Mouse (Mus musculus): ENCODE measurements around the gene Serpinf2.
A peak's percentile ranks its signal among the peaks of the same experiment; 100 is the strongest.

The Serpinf2 gene

DNA sequence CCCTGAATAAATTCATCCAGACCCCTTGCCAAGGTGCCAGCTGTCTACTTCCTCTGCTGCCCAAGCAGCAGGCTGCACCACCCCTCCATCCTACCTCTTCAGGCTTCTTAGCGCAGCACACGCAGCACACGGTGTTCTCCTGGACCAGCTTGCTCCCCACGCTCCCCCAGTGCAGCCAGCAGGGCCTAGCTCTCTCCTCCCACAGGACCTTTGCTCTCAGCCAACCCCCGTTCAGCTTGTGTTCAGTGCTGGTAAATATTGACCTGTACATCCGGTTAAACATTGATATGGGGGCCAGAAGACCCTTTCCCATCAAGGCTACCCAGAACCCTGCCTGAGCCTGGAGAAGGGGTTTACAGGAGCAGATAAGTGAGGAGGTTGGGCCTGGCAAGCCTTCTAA, at the start of gene Serpinf2:
Serpinf2 (minus strand) TSS at position 229 of the 400 bp plus-strand sequence.
- ATAC-seq (ENCODE audit: insufficient number of reproducible peaks, low FRiP score, low TSS enrichment): no peak

DNA sequence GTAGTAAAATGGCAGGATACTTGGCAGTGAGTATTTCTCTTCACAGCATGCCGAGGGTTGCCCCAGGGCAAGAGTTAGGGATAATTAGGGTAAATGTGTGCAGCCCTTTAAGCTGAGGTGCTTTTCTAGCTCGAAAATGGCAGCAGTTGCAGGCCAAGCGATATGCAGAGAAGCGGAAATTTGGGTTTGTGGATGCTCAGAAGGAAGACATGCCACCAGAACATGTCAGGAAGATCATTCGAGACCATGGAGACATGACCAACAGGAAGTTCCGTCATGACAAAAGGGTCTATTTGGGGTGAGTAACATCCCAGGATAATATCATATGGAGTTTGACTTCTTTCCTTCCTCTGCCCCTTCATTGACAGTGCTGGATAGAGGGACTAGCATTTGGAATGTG, 48.1 kb upstream of the Serpinf2 start:
- no peak for ATAC-seq (ENCODE audit: insufficient number of reproducible peaks, low FRiP score, low TSS enrichment)

DNA sequence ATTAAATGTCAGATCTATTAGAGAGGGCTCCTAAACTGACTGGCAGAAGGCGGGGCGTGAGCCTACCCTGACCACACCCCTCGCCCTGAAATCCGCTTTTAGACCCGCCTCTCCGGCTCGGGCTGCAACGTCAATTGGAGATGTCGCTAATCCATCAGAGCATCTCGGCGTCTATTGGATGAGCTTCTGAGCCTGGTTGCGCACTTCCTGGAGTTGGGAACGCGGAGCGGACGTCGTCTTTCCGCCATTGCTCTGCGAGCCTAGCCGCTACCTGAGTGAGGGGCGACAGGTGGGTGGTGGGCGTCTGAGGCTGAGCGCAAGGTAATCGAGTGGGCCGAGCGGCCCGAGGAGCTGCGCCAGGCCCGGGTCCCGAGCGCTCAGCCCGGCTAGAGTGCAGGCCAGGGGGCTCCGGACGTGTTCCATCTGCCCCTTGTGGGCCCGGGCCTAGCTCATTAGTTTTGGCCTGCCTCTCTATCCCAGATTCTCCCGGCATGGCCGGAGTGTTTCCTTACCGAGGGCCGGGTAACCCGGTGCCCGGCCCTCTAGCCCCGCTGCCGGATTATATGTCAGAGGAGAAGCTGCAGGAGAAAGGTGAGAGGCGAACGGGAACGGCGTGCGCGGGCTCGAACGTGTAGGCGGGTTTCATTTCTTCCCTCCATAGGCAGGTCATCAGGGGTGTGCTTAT, 47.4 kb upstream of the Serpinf2 start, which contains the start of gene Prpf8:
Prpf8 (plus strand) TSS at position 216 of the 685 bp plus-strand sequence.
- ATAC-seq (ENCODE audit: insufficient number of reproducible peaks, low FRiP score, low TSS enrichment): peak; percentile 100

DNA sequence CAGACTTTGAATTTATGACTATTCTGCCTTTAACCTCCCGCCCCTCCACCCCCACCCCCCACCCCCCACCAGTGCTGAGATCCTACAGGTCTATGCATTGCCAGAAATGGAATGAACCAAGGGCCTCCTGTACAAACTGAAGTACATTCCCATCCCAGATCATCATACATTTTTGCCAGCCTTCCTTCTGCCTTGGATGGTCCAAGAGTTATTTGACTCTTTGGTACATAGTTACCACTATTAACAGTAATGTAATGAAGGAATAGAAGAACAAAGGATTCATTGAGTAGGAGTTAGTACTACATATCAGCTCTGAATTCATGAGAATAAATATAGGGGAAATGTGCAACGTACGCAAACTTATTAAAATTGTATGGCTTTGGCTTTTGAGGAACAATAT, 46.8 kb upstream of the Serpinf2 start:
- ATAC-seq (ENCODE audit: insufficient number of reproducible peaks, low FRiP score, low TSS enrichment): no peak; the same call in 1 of the 2 replicates

DNA sequence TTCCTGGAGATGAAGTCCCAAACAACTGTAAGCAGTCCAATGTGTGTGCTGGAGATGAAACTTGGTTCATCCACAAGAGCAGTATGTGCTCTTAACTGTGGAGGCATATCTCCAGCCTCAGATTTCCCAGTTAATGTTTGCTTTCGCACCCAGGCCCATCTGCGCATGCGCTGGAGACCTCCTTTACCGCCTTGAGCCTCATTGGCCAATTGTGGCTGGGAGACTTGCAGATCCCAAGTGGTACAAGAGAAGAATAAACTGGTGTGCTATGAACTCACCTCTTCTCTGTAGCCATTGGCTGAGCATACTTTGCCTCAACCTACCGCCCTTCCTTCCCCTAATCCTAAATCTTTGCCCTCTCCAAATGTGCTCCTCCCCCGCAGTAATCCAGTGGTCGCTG, 34.0 kb upstream of the Serpinf2 start:
- ATAC-seq (ENCODE audit: insufficient number of reproducible peaks, low FRiP score, low TSS enrichment): no peak

DNA sequence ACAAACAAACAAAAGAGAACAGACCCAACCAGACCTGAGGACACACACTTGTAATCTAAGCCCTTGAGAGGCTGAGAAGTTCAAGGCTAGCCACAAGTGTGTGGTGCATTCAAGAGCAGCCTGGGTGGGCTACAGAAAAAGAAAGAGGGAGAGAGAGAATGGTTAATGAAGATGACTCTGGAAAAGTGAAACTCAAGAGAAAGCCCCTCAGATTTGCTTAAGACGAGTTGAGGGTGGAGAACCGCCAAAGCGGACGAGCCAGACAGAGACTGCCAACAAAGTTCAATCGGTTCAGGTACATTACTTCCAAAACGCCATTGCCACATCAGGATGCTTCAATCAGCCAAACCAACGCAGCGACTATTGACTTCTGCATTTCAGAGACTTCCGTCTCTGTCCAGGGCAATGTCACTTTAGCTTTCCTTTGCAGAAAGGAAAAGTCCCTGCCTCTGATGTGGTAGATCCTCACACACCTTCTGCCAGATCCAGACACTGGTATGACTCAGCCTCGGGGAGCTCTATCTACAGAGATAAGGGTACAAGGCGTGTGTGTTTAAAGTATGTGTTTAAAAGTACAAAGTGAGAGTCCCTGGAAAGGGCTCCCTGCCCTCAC, 33.2 kb upstream of the Serpinf2 start:
- no peak for ATAC-seq (ENCODE audit: insufficient number of reproducible peaks, low FRiP score, low TSS enrichment)

DNA sequence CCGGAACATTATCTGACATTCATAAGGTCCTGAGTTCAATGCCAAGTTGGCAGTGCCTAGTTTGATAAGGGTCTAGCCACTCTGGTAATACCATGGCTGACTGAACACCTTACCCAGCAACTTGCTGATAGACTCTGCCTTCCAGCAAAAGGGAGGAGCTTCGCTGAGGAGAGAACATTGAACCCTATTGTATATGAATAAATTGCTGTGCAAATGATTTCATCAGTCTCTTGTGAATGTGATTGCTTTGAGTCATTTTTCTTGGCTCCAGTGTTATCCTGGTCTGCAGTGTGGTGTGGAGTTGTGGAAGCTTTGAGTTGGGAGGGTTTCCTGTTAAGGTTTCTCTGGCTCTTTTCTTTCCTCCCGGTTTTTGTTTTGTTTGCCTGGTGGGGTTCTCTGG, 31.3 kb upstream of the Serpinf2 start:
- ATAC-seq (ENCODE audit: insufficient number of reproducible peaks, low FRiP score, low TSS enrichment): no peak

DNA sequence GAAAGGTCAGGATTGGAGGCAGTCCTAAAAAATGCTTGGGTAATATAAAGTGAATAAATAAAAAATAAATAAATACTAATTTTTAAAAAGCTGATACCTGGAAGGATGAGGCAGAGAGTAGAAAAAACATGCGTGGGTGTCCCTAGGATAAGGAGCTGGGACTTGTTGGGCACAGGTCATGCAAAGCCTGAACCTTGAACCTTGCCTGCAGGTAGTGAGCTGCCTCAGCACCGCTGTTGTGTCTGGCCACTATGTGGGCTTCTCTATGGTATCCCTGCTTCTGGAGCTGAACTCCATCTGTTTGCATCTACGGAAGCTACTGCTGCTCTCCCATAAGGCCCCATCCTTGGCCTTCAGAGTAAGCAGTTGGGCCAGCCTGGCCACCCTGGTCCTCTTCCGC, 29.9 kb upstream of the Serpinf2 start:
- ATAC-seq (ENCODE audit: insufficient number of reproducible peaks, low FRiP score, low TSS enrichment): no peak

DNA sequence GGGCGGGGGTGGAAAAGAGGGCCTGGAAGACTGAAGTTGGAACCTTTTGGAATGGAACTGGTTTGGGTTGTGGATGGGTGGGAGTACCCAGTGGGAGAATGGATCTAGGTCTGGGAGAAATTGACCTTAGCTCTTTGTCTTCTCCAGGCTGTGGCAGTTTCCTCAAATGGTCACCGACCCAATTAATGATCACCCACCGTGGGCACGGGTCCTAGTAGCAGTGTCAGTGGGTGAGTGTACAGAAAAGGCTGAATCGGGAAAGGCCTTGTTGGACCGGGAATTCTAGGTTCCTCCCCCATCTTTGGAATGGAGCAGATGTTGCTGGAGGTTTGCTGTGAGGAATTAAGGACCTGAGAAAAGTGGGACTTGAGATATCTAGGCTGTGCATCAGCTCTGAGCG, 29.0 kb upstream of the Serpinf2 start:
- ATAC-seq (ENCODE audit: insufficient number of reproducible peaks, low FRiP score, low TSS enrichment): no peak

DNA sequence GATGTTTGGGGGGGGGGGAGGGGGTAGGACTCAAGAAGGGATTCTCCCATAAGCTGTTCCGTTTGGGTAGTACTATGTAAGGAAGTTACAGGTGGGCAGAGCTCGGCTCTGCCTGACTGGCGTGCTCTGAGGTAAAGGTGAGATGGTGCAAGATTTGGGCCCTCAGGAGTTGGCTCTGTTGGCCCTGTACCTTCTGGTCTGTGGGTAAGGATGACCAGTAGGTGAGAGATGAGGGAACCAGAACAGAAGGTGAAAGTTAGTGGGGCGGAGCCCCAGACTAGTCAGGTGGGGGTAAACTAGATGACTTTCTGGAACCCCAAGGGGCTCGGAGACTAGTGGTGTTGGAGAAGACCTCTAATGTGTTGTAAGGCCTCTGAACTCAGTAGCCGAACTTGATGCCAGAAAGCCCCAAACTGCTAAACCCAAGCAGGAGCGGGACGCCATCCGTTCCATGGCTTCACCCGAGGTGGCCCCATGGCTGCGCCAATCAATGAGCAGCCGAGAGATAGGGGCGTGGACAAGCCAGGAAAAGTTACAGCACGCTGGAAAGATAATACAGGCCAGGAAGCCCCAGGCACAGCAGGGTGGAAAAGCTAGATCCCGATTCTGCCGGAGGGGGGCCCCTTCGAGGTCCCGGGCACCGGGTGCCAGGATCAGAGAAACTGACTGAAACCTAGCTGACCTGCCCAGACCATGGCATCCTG, 28.3 kb upstream of the Serpinf2 start:
- no peak for ATAC-seq (ENCODE audit: insufficient number of reproducible peaks, low FRiP score, low TSS enrichment)

DNA sequence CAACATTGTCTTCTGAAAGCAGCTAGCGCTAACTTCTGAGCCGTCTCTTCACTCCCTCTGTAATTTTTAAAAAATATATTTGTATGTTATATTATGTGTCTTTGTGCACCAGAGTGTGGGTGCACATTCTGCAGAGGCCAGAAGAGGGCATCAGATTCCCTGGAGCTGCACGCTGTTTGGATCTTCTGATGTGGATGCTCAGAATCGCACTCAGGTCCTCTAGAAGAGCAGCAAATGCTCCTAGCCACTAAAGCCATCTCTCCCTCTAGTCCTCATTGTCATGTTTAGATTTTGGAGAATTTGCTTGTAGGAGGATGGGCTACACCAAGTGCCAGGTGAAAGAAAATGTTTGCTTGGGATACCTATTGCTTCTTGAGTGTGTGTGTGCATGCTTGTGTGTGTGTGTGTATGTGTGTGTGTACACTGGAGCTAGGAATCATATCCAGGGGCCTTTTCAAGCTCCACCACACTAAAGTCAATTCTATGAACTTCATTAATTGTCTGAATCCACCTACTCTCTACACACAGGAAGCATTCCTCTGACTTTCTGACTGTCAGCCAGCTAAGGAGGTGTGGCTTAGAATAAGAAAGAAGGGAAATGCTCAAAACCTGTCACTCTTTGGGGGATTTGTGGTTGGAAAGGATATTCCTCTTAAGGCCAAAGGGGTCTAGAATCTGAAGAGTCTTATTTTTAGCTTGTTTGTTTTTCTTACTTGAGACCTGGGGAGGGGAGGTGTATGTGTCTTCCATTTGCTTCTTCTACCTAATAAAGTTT, 27.5 kb upstream of the Serpinf2 start:
- no peak for ATAC-seq (ENCODE audit: insufficient number of reproducible peaks, low FRiP score, low TSS enrichment)

DNA sequence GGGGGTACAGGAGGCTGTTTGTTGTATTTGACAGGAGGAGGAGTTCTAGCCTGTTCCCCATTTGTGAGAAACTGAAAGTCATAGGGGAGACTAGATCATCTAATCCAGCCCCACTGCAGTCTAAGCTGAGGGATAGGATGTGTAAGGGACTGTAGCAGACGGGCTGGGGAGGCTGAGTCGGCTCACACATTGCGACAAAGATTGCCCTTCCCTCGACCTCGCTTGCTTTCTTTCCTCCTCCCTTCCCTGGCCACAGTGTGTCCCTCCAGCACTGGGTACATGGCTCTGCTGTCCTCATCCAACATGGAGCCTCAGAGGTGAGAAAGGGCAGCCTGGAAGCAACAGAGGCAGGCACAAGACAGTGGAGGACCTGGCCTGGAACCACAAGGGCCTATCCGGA, 25.7 kb upstream of the Serpinf2 start:
- ATAC-seq (ENCODE audit: insufficient number of reproducible peaks, low FRiP score, low TSS enrichment): no peak

DNA sequence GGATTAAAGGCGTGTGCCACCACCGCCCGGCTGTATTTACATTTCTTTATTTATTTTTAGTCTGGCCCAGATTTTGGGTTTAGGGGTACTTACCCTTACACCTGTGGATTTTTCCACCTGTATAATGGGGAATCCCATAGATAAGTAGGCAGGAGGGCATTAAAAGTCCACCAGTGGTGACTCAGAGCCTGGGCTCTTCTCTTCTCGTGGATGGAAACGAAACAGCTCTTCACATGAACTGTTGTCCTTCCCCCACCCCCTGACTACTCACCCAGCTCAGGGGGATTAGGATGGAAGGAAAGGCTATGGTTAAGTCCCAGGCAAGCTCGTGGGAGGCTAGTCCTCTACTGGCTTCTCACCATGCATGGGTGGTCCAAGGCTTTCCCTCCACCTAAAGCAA, 25.0 kb upstream of the Serpinf2 start:
- no peak for ATAC-seq (ENCODE audit: insufficient number of reproducible peaks, low FRiP score, low TSS enrichment)

DNA sequence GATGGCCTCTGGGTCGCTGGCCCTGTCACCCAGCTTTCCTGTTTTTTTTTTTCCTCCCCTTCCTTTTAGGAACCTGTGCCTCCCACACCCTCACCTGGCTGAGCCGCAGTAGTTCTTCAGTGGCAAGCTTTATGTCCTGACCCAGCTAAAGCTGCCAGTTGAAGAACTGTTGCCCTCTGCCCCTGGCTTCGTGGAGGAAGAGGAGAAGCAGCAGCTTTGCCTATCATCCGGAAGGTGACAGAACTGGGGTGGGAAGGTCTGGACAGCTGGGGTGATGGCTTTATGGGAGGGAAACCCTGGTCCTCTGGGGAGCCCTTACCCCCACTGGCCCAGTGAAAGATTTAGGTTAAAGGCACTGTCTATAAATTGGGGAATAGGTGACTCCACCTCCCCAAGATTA, 24.2 kb upstream of the Serpinf2 start:
- no peak for ATAC-seq (ENCODE audit: insufficient number of reproducible peaks, low FRiP score, low TSS enrichment)

DNA sequence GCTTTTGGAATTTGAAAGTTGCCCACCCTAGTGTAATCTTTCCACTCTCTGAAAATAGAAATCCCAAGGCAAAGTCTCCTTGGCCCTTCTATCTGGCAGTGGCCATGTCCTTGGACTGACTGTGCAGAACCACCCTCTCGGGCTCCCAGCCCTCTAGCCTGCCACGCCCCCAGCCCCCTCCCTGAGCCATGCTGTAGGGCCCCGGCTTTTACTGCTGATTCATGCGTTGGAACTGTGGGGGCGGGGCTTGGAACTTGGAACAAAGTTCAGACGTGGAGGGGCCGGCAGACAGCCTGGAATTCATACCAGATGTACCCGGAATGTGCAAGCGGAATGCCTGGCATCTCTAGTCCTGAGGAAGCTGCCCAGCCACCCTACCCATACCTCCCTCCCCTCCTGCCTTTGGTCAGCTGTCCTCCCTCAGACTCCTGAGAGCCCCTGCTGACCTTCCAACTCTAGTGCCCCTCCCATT, 23.5 kb upstream of the Serpinf2 start:
- no peak for ATAC-seq (ENCODE audit: insufficient number of reproducible peaks, low FRiP score, low TSS enrichment)

DNA sequence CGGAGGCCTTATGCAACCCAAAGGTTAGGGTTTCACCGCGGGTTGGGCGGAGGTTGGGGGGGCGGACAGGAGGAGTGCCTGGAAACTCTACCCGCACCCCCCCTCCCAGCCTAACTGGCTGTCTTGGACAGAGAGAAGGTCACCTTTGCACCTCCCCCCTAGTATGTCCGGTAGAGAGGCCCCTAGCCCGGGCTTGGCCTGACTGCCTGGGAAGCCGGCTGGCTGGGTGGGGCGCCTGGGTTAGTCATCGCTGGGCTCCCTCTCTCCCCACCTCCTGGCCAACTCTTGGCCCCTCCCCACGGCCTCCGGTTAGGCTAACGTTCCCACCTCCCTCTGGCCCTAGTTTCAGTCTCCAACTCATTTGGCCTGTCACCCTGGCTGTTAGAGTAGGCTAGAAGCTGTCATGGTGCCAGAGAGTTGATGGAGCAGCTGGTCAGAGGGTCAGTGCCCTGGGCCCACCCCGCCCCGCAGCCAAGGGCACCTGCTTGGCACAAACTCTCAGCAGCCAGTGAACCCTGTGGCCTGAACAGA, 22.9 kb upstream of the Serpinf2 start:
- ATAC-seq (ENCODE audit: insufficient number of reproducible peaks, low FRiP score, low TSS enrichment): no peak

DNA sequence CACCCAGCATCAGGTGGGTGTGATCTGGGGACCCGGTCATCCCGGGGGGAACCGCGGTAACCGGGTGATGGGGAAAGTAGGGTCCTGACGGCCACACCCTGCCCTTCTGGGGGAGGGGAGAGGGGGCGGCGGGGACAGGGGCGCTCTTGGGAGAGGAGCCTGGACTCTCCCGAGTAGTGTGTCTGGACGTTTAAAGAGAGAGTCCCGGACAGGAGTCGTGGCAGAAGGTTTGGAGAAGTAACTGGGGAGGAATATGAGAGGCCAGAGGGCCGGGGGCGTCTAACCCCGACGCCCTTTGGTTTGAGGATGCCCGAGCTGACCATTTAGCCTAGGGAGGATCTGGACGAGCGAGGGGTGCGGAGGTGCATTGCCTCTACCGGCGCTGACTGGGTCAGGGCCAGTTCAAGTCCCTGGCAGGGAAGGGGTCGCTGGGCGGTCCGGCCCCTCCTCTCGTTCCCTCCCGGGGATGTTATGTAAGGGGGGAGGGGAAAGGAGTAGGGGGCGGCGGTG, 22.4 kb upstream of the Serpinf2 start:
- no peak for ATAC-seq (ENCODE audit: insufficient number of reproducible peaks, low FRiP score, low TSS enrichment)

DNA sequence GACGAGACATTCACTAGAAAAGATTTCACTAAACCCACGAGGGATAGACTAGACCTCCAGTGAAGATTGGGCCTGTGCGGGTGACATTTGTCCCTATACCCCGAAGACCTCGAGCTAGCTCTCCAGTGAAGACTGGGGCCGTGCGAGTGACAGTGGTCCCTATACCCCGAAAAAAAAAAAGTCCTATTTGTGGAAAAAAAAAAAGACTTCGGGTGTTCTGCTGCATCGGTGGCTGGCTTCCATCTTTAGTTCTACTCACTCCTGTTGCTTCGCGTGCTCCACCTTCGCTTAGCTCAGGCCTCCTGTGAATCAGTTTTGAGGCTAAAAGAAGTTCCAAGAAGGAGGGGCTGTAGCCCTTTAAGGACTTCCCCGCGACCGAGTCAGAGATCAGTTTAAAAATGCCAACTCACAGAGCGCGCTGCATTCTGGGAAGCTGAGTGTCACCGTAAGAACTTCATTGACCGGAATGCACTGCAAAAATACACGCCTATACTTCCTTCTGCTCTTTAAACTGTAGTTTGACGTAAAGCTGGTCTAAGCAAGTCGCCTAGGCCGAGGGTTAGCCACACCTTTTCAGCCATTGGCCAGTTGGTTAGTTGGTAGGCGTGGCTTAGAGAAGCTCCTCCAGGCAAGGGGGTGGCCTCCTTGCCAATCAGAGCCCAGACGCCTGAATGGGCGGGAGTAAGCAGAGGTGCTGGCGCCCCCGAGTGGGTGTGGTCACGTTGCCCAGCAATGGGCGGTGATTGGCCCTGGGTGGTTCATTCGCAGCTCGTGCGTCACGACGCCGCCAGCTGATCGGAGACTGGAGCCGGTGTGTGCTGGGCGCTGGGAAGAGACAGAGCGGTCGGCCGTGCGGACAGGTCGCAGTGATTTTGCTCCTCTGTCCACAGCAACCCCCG, 21.7 kb upstream of the Serpinf2 start, which contains the start of gene Tlcd2:
Tlcd2 (plus strand) TSS at position 872 of the 899 bp plus-strand sequence.
- peak; percentile 90 for ATAC-seq (ENCODE audit: insufficient number of reproducible peaks, low FRiP score, low TSS enrichment)

All from cerebellum, adult (tissue).